ENCODE assay signal across 10 mouse cellular contexts in genomic region chr7:142737772-142738171, GRCm38 (mm10). TPM values are rescaled to one million over a fixed set of nuclear protein-coding genes. Genes with fewer than 3 reads are reported as not detected.
DNase-seq lines count a peak whose midpoint lies in the region; ATAC-seq and TF ChIP-seq lines count a peak whose summit lies in the region.
"Had no signal": no experiment of that assay in that cellular context is flagged by ENCODE, and none has a peak within 500 bp of the region (broad histone marks: within the 10 kb centered on the region; RNA-seq: fewer than 3 reads in every experiment).

No protein-coding gene starts in this region.

- H3K4me3 ChIP-seq in neural tube, embryonic 15.5 days (replicated peaks): no peak overlapping the region
- no peak overlapping the region for H3K4me3 ChIP-seq in cerebellum, adult 2 months (replicated peaks; ENCODE audit: insufficient read depth, low read depth, low read length)
- H3K4me3 ChIP-seq: limb, embryonic 13.5 days; stomach, embryonic 15.5 days had no signal

- 19% methylated on average over 3 of the region's 3 CpGs for WGBS in neural tube, embryonic 15.5 days
- 7% methylated on average over 3 of the region's 3 CpGs for WGBS in cerebellum, adult 2 months

- H3K9ac ChIP-seq in neural tube, embryonic 15.5 days (replicated peaks): no peak overlapping the region
- H3K9ac ChIP-seq: limb, embryonic 13.5 days; stomach, embryonic 15.5 days had no signal

- peak; percentile 10 to 26 for DNase-seq in frontal cortex, postnatal 36 days (ENCODE audit: low spot score in 2 of 2)
- peak; percentile 47 for DNase-seq in neural tube, embryonic 10.5 days (ENCODE audit: extremely low spot score, low spot score)
- peak; percentile 14 to 17 for DNase-seq in cerebellum, adult 2 months
- no peak for DNase-seq in urinary bladder, adult 2 months (ENCODE audit: low spot score)

- no peak overlapping the region for H3K27ac ChIP-seq in neural tube, embryonic 15.5 days (replicated peaks)
- H3K27ac ChIP-seq in cerebellum, adult 2 months (ENCODE audit: insufficient read depth, low read length): no peak overlapping the region
- H3K27ac ChIP-seq: limb, embryonic 13.5 days; stomach, embryonic 15.5 days had no signal

- H3K36me3 ChIP-seq in neural tube, embryonic 15.5 days: no peaks in the 10 kb centered on the region
- H3K36me3 ChIP-seq: limb, embryonic 13.5 days; stomach, embryonic 15.5 days had no signal

- no peak for ATAC-seq in frontal cortex, adult (ENCODE audit: low TSS enrichment)
- no peak for ATAC-seq in neural tube, embryonic 15.5 days (ENCODE audit: low FRiP score)
- ATAC-seq in inflammation-experienced regulatory T-cells, adult 6 months: peak; percentile 70
- ATAC-seq in megakaryocyte progenitor cell, adult 5-6 weeks (replicated peaks; ENCODE audit: poor library complexity): peak; percentile 66

- no peaks in the 10 kb centered on the region for H3K4me1 ChIP-seq in neural tube, embryonic 15.5 days
- no peaks in the 10 kb centered on the region for H3K4me1 ChIP-seq in cerebellum, adult 2 months (ENCODE audit: control insufficient read depth, insufficient read depth, low read length)
- H3K4me1 ChIP-seq: limb, embryonic 13.5 days; stomach, embryonic 15.5 days had no signal

- H3K4me2 ChIP-seq in neural tube, embryonic 15.5 days: no peak overlapping the region
- H3K4me2 ChIP-seq: limb, embryonic 13.5 days; stomach, embryonic 15.5 days had no signal

- no peak for TF ChIP-seq POLR2A in cerebellum, adult 2 months (IDR thresholded peaks at IDR 0.05; ENCODE audit: borderline replicate concordance, insufficient read depth, low read length)

- H3K27me3 ChIP-seq in neural tube, embryonic 15.5 days (replicated peaks): no peaks in the 10 kb centered on the region
- no peaks in the 10 kb centered on the region for H3K27me3 ChIP-seq in cerebellum, adult 2 months (ENCODE audit: control insufficient read depth, insufficient read depth, low read length)
- H3K27me3 ChIP-seq: limb, embryonic 13.5 days; stomach, embryonic 15.5 days had no signal

- peak; percentile 48; the same call in 1 of the 2 replicates for TF ChIP-seq CTCF in cerebellum, adult 2 months (IDR thresholded peaks at IDR 0.05; ENCODE audit: borderline replicate concordance, insufficient read depth, low read depth, low read length)

- no peaks in the 10 kb centered on the region for H3K9me3 ChIP-seq in neural tube, embryonic 15.5 days (replicated peaks)
- H3K9me3 ChIP-seq: limb, embryonic 13.5 days; stomach, embryonic 15.5 days had no signal

RNA-seq across cellular contexts. Expression of gene Ins2, which starts 5.4 kb away (rescaled TPM):
- 0.60 TPM in 1 of 2 replicates, not detected in the other for polyA plus RNA-seq in neural tube, embryonic 15.5 days (2015; fragmentation: Nextera tagmentation; extraction: Ambion mirVana)
- 0.80 and 0.82 TPM in 2 replicates for polyA plus RNA-seq in cerebellum, adult 2 months (2012; rRNA removed)
- polyA plus RNA-seq in inflammation-experienced regulatory T-cells, adult 6 months (2017; shearing (Covaris generic)): under 1 TPM in 1 of 3 experiments, not detected in 2; 0.62 TPM
- not detected in 2 replicates for total RNA-seq in megakaryocyte progenitor cell, adult 5-6 weeks (2015)
- total RNA-seq in megakaryocyte progenitor cell, adult 5-6 weeks (2017): not detected in 2 replicates
- not detected in 2 replicates for polyA plus RNA-seq in urinary bladder, adult 2 months (2012; rRNA removed)
- polyA plus RNA-seq: limb, embryonic 13.5 days had no signal

Comparison
In these comparisons a context has a peak if more than half of its experiments do, and no peak if none do; other contexts are left out.
1. ATAC-seq: peak in inflammation-experienced regulatory T-cells, adult 6 months (single experiment) and megakaryocyte progenitor cell, adult 5-6 weeks (single experiment); none in frontal cortex, adult (single experiment) and neural tube, embryonic 15.5 days (single experiment).